Mouse (Mus musculus) liver, postnatal 0 days (tissue): ENCODE measurements at regions not wholly inside any gene's neighbourhood (a gene's known extent, or its start where the extent isn't known, plus 50 kb on each side); places are given as distances from the start of the nearest gene placed in this dataset.

Experiments used
- ATAC-seq: fragments of 200-750 bp; cut with Nextera tagmentation; 2 replicates; pipeline ENCODE4 v1.8.0; 2017; ENCODE audit warnings: mild to moderate bottlenecking, moderate library complexity
- DNase-seq: peaks from one replicate; pipeline ENCODE4 v3.0.0-alpha.2; 2016
- H3K27ac ChIP-seq: fragments of 300-500 bp; sonication (generic); 2 replicates; pipeline ENCODE4 v1.5.1; 2014; ENCODE audit warnings: antibody characterized with exemption, moderate library complexity, mild to moderate bottlenecking, low read depth
- H3K27me3 ChIP-seq: fragments of 300-500 bp; sonication (generic); 2 replicates; pipeline ENCODE4 v1.6.1; 2014; ENCODE audit warnings: low read length, control low read depth, mixed read lengths; ENCODE audit not compliant: insufficient read depth
- H3K36me3 ChIP-seq: fragments of 300-500 bp; sonication (generic); replicated peaks from 2 replicates; pipeline ENCODE4 v1.6.1; 2014; ENCODE audit warnings: mild to moderate bottlenecking, control low read depth, low read length, moderate library complexity, mixed read lengths; ENCODE audit not compliant: insufficient read depth
- H3K4me1 ChIP-seq: fragments of 300-500 bp; sonication (generic); 2 replicates; pipeline ENCODE4 v1.6.1; 2014; ENCODE audit warnings: antibody characterized with exemption, mild to moderate bottlenecking, control low read depth; ENCODE audit not compliant: insufficient read depth
- H3K4me2 ChIP-seq: fragments of 300-500 bp; sonication (generic); 2 replicates; pipeline ENCODE4 v1.6.1; 2014; ENCODE audit warnings: low read depth, mild to moderate bottlenecking, low read length, moderate library complexity, mixed read lengths
- H3K4me3 ChIP-seq: fragments of 300-500 bp; sonication (generic); 2 replicates; pipeline ENCODE4 v1.5.1; 2014; ENCODE audit warnings: low read depth, low read length
- H3K9ac ChIP-seq: fragments of 300-500 bp; sonication (generic); replicated peaks from 2 replicates; pipeline ENCODE4 v1.6.1; 2014; ENCODE audit warnings: mild to moderate bottlenecking, moderate library complexity
- H3K9me3 ChIP-seq: fragments of 300-500 bp; sonication (generic); 2 replicates; pipeline ENCODE4 v1.6.1; 2016; ENCODE audit warnings: mild to moderate bottlenecking, control low read depth, low read length, mixed read lengths
- CTCF ChIP-seq: sonication (generic); IDR thresholded peaks from 2 replicates; pipeline ENCODE4 v1.5.1; 2016; ENCODE audit warnings: antibody characterized with exemption, low read depth
- EP300 ChIP-seq: IDR thresholded peaks from 2 replicates; pipeline ENCODE4 v1.6.1; 2016; ENCODE audit warnings: antibody characterized with exemption, low read depth, mild to moderate bottlenecking
- WGBS: fragments of 180-500 bp; shearing (Covaris S2); extraction: QIAGEN DNeasy Blood & Tissue Kit; methylation state at CpG from one replicate; pipeline ENCODE4 v1.1.7; 2014; ENCODE audit not compliant: insufficient replicate concordance; 5-methylcytosine and 5-hydroxymethylcytosine counted together

GRCm38 (mm10) chr3:115622920-115623319, 92.0 kb downstream of the S1pr1 start:
- no peaks in the 10 kb centered on the region for H3K9me3 ChIP-seq
- no peaks in the 10 kb centered on the region for H3K4me1 ChIP-seq
- no peak for DNase-seq
- H3K4me2 ChIP-seq: no peak overlapping the region
- 85% methylated on average over 3 of the region's 3 CpGs for WGBS
- H3K36me3 ChIP-seq: no peaks in the 10 kb centered on the region
- TF ChIP-seq EP300 (no peak), CTCF (no peak)
- ATAC-seq: no peak
- no peak overlapping the region for H3K27ac ChIP-seq
- H3K27me3 ChIP-seq: no peaks in the 10 kb centered on the region
- no peak overlapping the region for H3K9ac ChIP-seq
- no peak overlapping the region for H3K4me3 ChIP-seq

GRCm38 (mm10) chr3:115622300-115622699, 92.6 kb downstream of the S1pr1 start:
- H3K4me1 ChIP-seq: no peaks in the 10 kb centered on the region
- no peak overlapping the region for H3K27ac ChIP-seq
- no peaks in the 10 kb centered on the region for H3K9me3 ChIP-seq
- H3K9ac ChIP-seq: no peak overlapping the region
- TF ChIP-seq CTCF: no peak
- TF ChIP-seq EP300: no peak
- ATAC-seq: no peak
- no peak overlapping the region for H3K4me2 ChIP-seq
- H3K4me3 ChIP-seq: no peak overlapping the region
- no peak for DNase-seq
- no peaks in the 10 kb centered on the region for H3K36me3 ChIP-seq
- 69% methylated on average over 2 of the region's 2 CpGs for WGBS
- H3K27me3 ChIP-seq: no peaks in the 10 kb centered on the region

- no peak for ATAC-seq
- 68% methylated on average over 3 of the region's 3 CpGs for WGBS
- DNase-seq: no peak
- no peak overlapping the region for H3K27ac ChIP-seq
- no peaks in the 10 kb centered on the region for H3K4me1 ChIP-seq
- no peaks in the 10 kb centered on the region for H3K9me3 ChIP-seq
- H3K4me3 ChIP-seq: no peak overlapping the region
- H3K4me2 ChIP-seq: no peak overlapping the region
- no peaks in the 10 kb centered on the region for H3K27me3 ChIP-seq
- H3K36me3 ChIP-seq: no peaks in the 10 kb centered on the region
- H3K9ac ChIP-seq: no peak overlapping the region
- TF ChIP-seq EP300 (no peak), CTCF (no peak)
These were observed 94.9 kb downstream of the S1pr1 start for GRCm38 (mm10) chr3:115619970-115620369.

- ATAC-seq (0 out of 2 replicates have a peak, but pooled peaks have one; percentile 27), DNase-seq (peak; percentile 53)
- no peaks in the 10 kb centered on the region for H3K9me3 ChIP-seq
- WGBS: 37% methylated on average over 7 of the region's 7 CpGs
- no peaks in the 10 kb centered on the region for H3K27me3 ChIP-seq
- no peak overlapping the region for H3K9ac ChIP-seq
- H3K4me1 ChIP-seq: peaks cover 4% of the 10 kb centered on the region; the same call in 1 of the 2 replicates
- H3K4me3 ChIP-seq: no peak overlapping the region
- no peak overlapping the region for H3K27ac ChIP-seq
- no peak for TF ChIP-seq EP300
- TF ChIP-seq CTCF: peak; percentile 65
- H3K4me2 ChIP-seq: no peak overlapping the region
- H3K36me3 ChIP-seq: no peaks in the 10 kb centered on the region
These were observed 98.8 kb downstream of the S1pr1 start for GRCm38 (mm10) chr3:115615994-115616598.

GRCm38 (mm10) chr3:115612859-115613258, 102.0 kb downstream of the S1pr1 start:
- Histone ChIP-seq H3K27me3 (no peaks in the 10 kb centered on the region), H3K27ac (no peak overlapping the region), H3K9me3 (no peaks in the 10 kb centered on the region), H3K9ac (no peak overlapping the region), H3K4me3 (no peak overlapping the region), H3K4me2 (no peak overlapping the region), H3K4me1 (peaks cover 4% of the 10 kb centered on the region; the same call in 1 of the 2 replicates), H3K36me3 (no peaks in the 10 kb centered on the region)
- TF ChIP-seq CTCF (no peak), EP300 (no peak)
- WGBS: 70% methylated on average over 6 of the region's 6 CpGs
- peak; percentile 15 for DNase-seq
- ATAC-seq: peak; percentile 76

- DNase-seq (no peak), ATAC-seq (no peak)
- Histone ChIP-seq H3K36me3 (no peaks in the 10 kb centered on the region), H3K4me1 (no peaks in the 10 kb centered on the region), H3K27ac (no peak overlapping the region), H3K27me3 (no peaks in the 10 kb centered on the region), H3K4me3 (no peak overlapping the region), H3K9me3 (no peaks in the 10 kb centered on the region), H3K4me2 (no peak overlapping the region), H3K9ac (no peak overlapping the region)
- WGBS: 74% methylated on average over 5 of the region's 5 CpGs
- TF ChIP-seq CTCF: no peak
- no peak for TF ChIP-seq EP300
These were observed 106.8 kb downstream of the S1pr1 start for GRCm38 (mm10) chr3:115608087-115608486.
